Mouse (Mus musculus): ENCODE results near the gene H2-K1.
"Not testable (repeated sequence)": the region's sequence is repeated elsewhere in the genome, so short reads cannot be mapped to it uniquely, and the experiment has no call there.

The H2-K1 gene

GRCm38 (mm10) chr17:34026917-34027655 lies 26.9 kb upstream of the H2-K1 start:
- no peak for DNase-seq

- no peak for DNase-seq
Observed at GRCm38 (mm10) chr17:34026221-34026620, 26.1 kb upstream of the H2-K1 start.

GRCm38 (mm10) chr17:34025756-34026151 lies 25.6 kb upstream of the H2-K1 start:
- DNase-seq, result peak; percentile 34

- DNase-seq, result no peak
Observed at GRCm38 (mm10) chr17:34024861-34025755, 25.0 kb upstream of the H2-K1 start.

- DNase-seq, result peak; percentile 92
Observed at GRCm38 (mm10) chr17:34024317-34024821, 24.2 kb upstream of the H2-K1 start, which contains the start of gene Ring1. Gene Ring1 (minus strand): TSS chr17:34024680.

- no peak for DNase-seq
Observed at GRCm38 (mm10) chr17:34023678-34024077, 23.5 kb upstream of the H2-K1 start.

GRCm38 (mm10) chr17:34022987-34023386 lies 22.8 kb upstream of the H2-K1 start:
- peak; percentile 14 for DNase-seq

GRCm38 (mm10) chr17:34022414-34022783 lies 22.3 kb upstream of the H2-K1 start:
- DNase-seq, result peak; percentile 10

- DNase-seq, result no peak
Observed at GRCm38 (mm10) chr17:34021539-34022413, 21.6 kb upstream of the H2-K1 start.

- no peak for DNase-seq
Observed at GRCm38 (mm10) chr17:34013436-34013835, 13.3 kb upstream of the H2-K1 start.

GRCm38 (mm10) chr17:34010156-34010555 lies 10.0 kb upstream of the H2-K1 start:
- no peak for DNase-seq

GRCm38 (mm10) chr17:34006570-34006969 lies 6.4 kb upstream of the H2-K1 start:
- DNase-seq, result no peak

- peak; percentile 67 for DNase-seq
Observed at GRCm38 (mm10) chr17:34003426-34003825, 3.3 kb upstream of the H2-K1 start.

- not testable (repeated sequence) for DNase-seq
Observed at GRCm38 (mm10) chr17:34000796-34001195, 649 bp upstream of the H2-K1 start.

- DNase-seq, result peak; percentile 61
Observed at GRCm38 (mm10) chr17:33999341-34000149, 602 bp downstream of the H2-K1 start.

GRCm38 (mm10) chr17:33998697-33999096 lies 1.4 kb downstream of the H2-K1 start:
- not testable (repeated sequence) for DNase-seq

GRCm38 (mm10) chr17:33997025-33997424 lies 3.1 kb downstream of the H2-K1 start:
- DNase-seq, result not testable (repeated sequence)

GRCm38 (mm10) chr17:33995651-33996050 lies 4.5 kb downstream of the H2-K1 start:
- DNase-seq, result no peak

GRCm38 (mm10) chr17:33994959-33995358 lies 5.2 kb downstream of the H2-K1 start:
- DNase-seq, result no peak

- peak; percentile 76 for DNase-seq
Observed at GRCm38 (mm10) chr17:33991788-33992664, 8.1 kb downstream of the H2-K1 start.

- peak; percentile 78 for DNase-seq
Observed at GRCm38 (mm10) chr17:33982136-33982535, 18.0 kb downstream of the H2-K1 start.

Data from kidney, postnatal 10 days (tissue).